Mouse (Mus musculus): ENCODE results near the gene Zkscan7. TPM values are rescaled to one million over a fixed set of nuclear protein-coding genes. Genes with fewer than 3 reads are reported as not detected.
A peak's percentile ranks its signal among the peaks of the same experiment; 100 is the strongest.
"Not testable (repeated sequence)": the region's sequence is repeated elsewhere in the genome, so short reads cannot be mapped to it uniquely, and the experiment has no call there.

Gene Zkscan7
- polyA plus RNA-seq, 1 experiment from 2014 or later: 1.4 TPM

DNA sequence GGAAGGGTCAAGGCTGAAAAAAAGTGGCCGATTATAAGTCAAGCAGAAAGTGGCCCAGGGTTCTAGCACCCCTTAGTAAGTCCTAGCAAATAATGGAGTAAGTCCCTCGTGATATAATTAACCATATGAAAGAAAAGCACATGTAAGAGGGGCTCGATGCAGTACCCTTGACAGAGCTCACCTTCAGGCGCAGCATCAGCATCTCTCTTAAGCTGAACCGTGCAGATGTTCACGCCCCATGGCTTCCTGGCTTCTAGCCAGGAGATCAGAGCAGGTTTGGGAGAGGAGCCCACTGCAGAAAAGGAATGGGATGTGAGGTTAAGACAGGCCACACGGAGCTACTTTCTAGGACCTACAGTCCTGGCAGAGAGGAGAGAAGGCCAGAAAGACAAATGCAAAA is 31.0 kb upstream of the Zkscan7 start:
- ATAC-seq (no peak), DNase-seq (ENCODE audit: low spot score) (no peak)
- Histone ChIP-seq H3K4me1 (ENCODE audit: control insufficient read depth, insufficient read depth, low read length) (no peaks in the 10 kb centered on the region), H3K9ac (ENCODE audit: low read length) (no peak overlapping the region), H3K9me3 (replicated peaks; ENCODE audit: control insufficient read depth, low read length) (no peaks in the 10 kb centered on the region), H3K4me3 (ENCODE audit: low read depth, low read length) (no peak overlapping the region), H3K4me2 (ENCODE audit: low read length) (no peak overlapping the region), H3K27ac (ENCODE audit: low read depth, low read length) (no peak overlapping the region), H3K27me3 (replicated peaks; ENCODE audit: control insufficient read depth, insufficient read depth, low read length) (no peaks in the 10 kb centered on the region), H3K36me3 (ENCODE audit: control insufficient read depth, insufficient read depth, low read length) (peaks cover 94% of the 10 kb centered on the region)
- WGBS: 91% methylated on average over 7 of the region's 7 CpGs

DNA sequence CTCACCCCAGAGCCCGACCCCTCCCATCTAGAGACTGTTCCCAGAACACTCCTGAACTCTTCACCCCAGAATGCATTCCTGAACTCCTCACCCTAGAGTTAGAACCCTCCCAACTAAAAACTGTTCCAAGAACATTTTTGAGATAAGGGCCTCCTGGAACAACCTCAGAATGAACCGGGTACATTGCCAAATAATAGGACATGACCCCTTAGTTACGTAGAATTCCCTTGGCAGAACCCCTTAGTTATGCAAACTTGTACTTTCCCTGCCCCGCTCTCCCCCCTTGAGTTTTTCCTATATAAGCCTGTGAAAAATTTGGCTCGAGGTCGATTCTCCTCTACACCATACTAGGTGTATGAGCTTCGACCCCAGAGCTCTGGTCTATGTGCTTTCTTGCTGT is 30.3 kb upstream of the Zkscan7 start:
- not testable (repeated sequence) for DNase-seq (ENCODE audit: low spot score); H3K27me3 ChIP-seq (replicated peaks; ENCODE audit: control insufficient read depth, insufficient read depth, low read length); H3K27ac ChIP-seq (ENCODE audit: low read depth, low read length); H3K4me2 ChIP-seq (ENCODE audit: low read length); H3K4me1 ChIP-seq (ENCODE audit: control insufficient read depth, insufficient read depth, low read length); ATAC-seq; H3K4me3 ChIP-seq (ENCODE audit: low read depth, low read length); H3K9ac ChIP-seq (ENCODE audit: low read length); H3K9me3 ChIP-seq (replicated peaks; ENCODE audit: control insufficient read depth, low read length)
- peaks cover 95% of the 10 kb centered on the region for H3K36me3 ChIP-seq (ENCODE audit: control insufficient read depth, insufficient read depth, low read length)
- 97% methylated on average over 1 of the region's 7 CpGs for WGBS

GRCm38 (mm10) chr9:122855617-122856016 is 29.9 kb upstream of the Zkscan7 start:
- DNase-seq (ENCODE audit: low spot score) (no peak), ATAC-seq (no peak)
- Histone ChIP-seq H3K4me1 (ENCODE audit: control insufficient read depth, insufficient read depth, low read length) (no peaks in the 10 kb centered on the region), H3K36me3 (ENCODE audit: control insufficient read depth, insufficient read depth, low read length) (peaks cover 95% of the 10 kb centered on the region), H3K9ac (ENCODE audit: low read length) (no peak overlapping the region), H3K4me3 (ENCODE audit: low read depth, low read length) (no peak overlapping the region), H3K27ac (ENCODE audit: low read depth, low read length) (no peak overlapping the region), H3K27me3 (replicated peaks; ENCODE audit: control insufficient read depth, insufficient read depth, low read length) (no peaks in the 10 kb centered on the region), H3K4me2 (ENCODE audit: low read length) (no peak overlapping the region), H3K9me3 (replicated peaks; ENCODE audit: control insufficient read depth, low read length) (no peaks in the 10 kb centered on the region)
- WGBS: 93% methylated on average over 4 of the region's 4 CpGs

DNA sequence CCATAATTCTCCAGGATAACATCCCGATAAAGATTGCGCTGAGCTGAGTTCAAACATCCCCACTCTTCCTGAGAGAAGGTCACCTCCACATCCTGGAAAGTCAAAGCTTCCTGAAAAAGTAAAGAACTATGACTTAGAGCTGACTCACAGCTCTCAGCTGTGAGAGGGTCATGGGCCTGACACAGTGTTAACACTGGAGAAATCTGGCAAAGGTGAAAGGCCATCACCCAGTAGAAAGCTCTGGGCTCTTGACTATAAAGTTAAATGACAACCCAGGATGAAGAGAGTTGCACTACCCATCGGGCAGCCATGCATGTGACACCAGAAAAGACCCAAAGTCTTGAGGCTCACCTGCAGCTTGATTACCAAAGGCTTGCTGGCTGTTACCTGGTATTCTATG is 28.8 kb upstream of the Zkscan7 start:
- Histone ChIP-seq H3K4me3 (ENCODE audit: low read depth, low read length) (no peak overlapping the region), H3K27ac (ENCODE audit: low read depth, low read length) (no peak overlapping the region), H3K9me3 (replicated peaks; ENCODE audit: control insufficient read depth, low read length) (0 out of 2 replicates have a peak, but pooled peaks cover 3% of the 10 kb centered on the region), H3K27me3 (replicated peaks; ENCODE audit: control insufficient read depth, insufficient read depth, low read length) (no peaks in the 10 kb centered on the region), H3K9ac (ENCODE audit: low read length) (no peak overlapping the region), H3K4me1 (ENCODE audit: control insufficient read depth, insufficient read depth, low read length) (no peaks in the 10 kb centered on the region), H3K4me2 (ENCODE audit: low read length) (no peak overlapping the region), H3K36me3 (ENCODE audit: control insufficient read depth, insufficient read depth, low read length) (peaks cover 95% of the 10 kb centered on the region)
- DNase-seq (ENCODE audit: low spot score) (no peak), ATAC-seq (no peak)
- WGBS: 98% methylated on average over 3 of the region's 3 CpGs

DNA sequence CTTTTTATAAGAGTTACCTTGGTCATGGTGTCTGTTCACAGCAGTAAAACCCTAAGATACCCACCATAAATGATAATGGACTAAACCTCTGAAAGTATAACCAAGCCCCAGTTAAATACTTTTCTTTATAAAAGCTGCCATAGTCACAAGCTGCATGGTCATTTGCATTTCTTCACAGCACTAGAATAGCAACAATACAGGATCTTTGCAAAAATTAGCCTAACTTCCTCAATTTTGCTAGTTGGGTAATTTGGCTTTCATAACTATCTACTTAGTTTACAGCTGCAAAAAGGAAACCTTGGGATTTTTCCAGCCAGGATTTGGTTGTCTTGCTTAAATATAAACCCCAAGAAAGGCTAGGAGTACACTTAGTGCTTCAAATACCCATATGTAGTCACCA is 24.7 kb upstream of the Zkscan7 start:
- H3K27ac ChIP-seq (ENCODE audit: low read depth, low read length): no peak overlapping the region
- H3K4me3 ChIP-seq (ENCODE audit: low read depth, low read length): no peak overlapping the region
- peaks cover 62% of the 10 kb centered on the region for H3K36me3 ChIP-seq (ENCODE audit: control insufficient read depth, insufficient read depth, low read length)
- H3K27me3 ChIP-seq (replicated peaks; ENCODE audit: control insufficient read depth, insufficient read depth, low read length): no peaks in the 10 kb centered on the region
- no peak for DNase-seq (ENCODE audit: low spot score)
- H3K9ac ChIP-seq (ENCODE audit: low read length): no peak overlapping the region
- no peak overlapping the region for H3K4me2 ChIP-seq (ENCODE audit: low read length)
- H3K4me1 ChIP-seq (ENCODE audit: control insufficient read depth, insufficient read depth, low read length): peaks cover 10% of the 10 kb centered on the region
- H3K9me3 ChIP-seq (replicated peaks; ENCODE audit: control insufficient read depth, low read length): 0 out of 2 replicates have a peak, but pooled peaks cover 3% of the 10 kb centered on the region
- no peak for ATAC-seq

- Histone ChIP-seq H3K4me1 (ENCODE audit: control insufficient read depth, insufficient read depth, low read length) (peaks cover 10% of the 10 kb centered on the region), H3K4me3 (ENCODE audit: low read depth, low read length) (no peak overlapping the region), H3K9ac (ENCODE audit: low read length) (no peak overlapping the region), H3K36me3 (ENCODE audit: control insufficient read depth, insufficient read depth, low read length) (peaks cover 35% of the 10 kb centered on the region), H3K9me3 (replicated peaks; ENCODE audit: control insufficient read depth, low read length) (peaks cover 3% of the 10 kb centered on the region; the same call in 1 of the 2 replicates), H3K27ac (ENCODE audit: low read depth, low read length) (no peak overlapping the region), H3K27me3 (replicated peaks; ENCODE audit: control insufficient read depth, insufficient read depth, low read length) (no peaks in the 10 kb centered on the region), H3K4me2 (ENCODE audit: low read length) (no peak overlapping the region)
- no peak for ATAC-seq
- DNase-seq (ENCODE audit: low spot score): no peak
- 89% methylated on average over 2 of the region's 2 CpGs for WGBS
These were observed 21.8 kb upstream of the Zkscan7 start for GRCm38 (mm10) chr9:122863731-122864130.

- DNase-seq (ENCODE audit: low spot score): no peak
- H3K36me3 ChIP-seq (ENCODE audit: control insufficient read depth, insufficient read depth, low read length): peaks cover 24% of the 10 kb centered on the region
- H3K4me2 ChIP-seq (ENCODE audit: low read length): peak overlapping the region; percentile 65
- ATAC-seq: no peak
- no peak overlapping the region for H3K27ac ChIP-seq (ENCODE audit: low read depth, low read length)
- 70% methylated on average over 3 of the region's 3 CpGs for WGBS
- H3K4me1 ChIP-seq (ENCODE audit: control insufficient read depth, insufficient read depth, low read length): peaks cover 10% of the 10 kb centered on the region
- H3K4me3 ChIP-seq (ENCODE audit: low read depth, low read length): peak overlapping the region; percentile 71
- peak overlapping the region; percentile 91 for H3K9ac ChIP-seq (ENCODE audit: low read length)
- H3K9me3 ChIP-seq (replicated peaks; ENCODE audit: control insufficient read depth, low read length): peaks cover 3% of the 10 kb centered on the region; the same call in 1 of the 2 replicates
- H3K27me3 ChIP-seq (replicated peaks; ENCODE audit: control insufficient read depth, insufficient read depth, low read length): no peaks in the 10 kb centered on the region
These were observed 20.6 kb upstream of the Zkscan7 start for GRCm38 (mm10) chr9:122864848-122865247.

GRCm38 (mm10) chr9:122865697-122866166 is 19.8 kb upstream of the Zkscan7 start, which contains the start of gene Zfp445:
Zfp445 (minus strand) TSS chr9:122866006.
- peaks cover 15% of the 10 kb centered on the region for H3K36me3 ChIP-seq (ENCODE audit: control insufficient read depth, insufficient read depth, low read length)
- peaks cover 10% of the 10 kb centered on the region for H3K4me1 ChIP-seq (ENCODE audit: control insufficient read depth, insufficient read depth, low read length)
- H3K4me2 ChIP-seq (ENCODE audit: low read length): peak within 1 kb of the TSS; percentile 65
- 0 out of 2 replicates have a peak within 1 kb of the TSS, but pooled peaks have one; percentile 6 for H3K27ac ChIP-seq (ENCODE audit: low read depth, low read length)
- no peaks in the 10 kb centered on the region for H3K27me3 ChIP-seq (replicated peaks; ENCODE audit: control insufficient read depth, insufficient read depth, low read length)
- peak; percentile 95 for DNase-seq (ENCODE audit: low spot score)
- H3K9me3 ChIP-seq (replicated peaks; ENCODE audit: control insufficient read depth, low read length): peaks cover 3% of the 10 kb centered on the region; the same call in 1 of the 2 replicates
- H3K4me3 ChIP-seq (ENCODE audit: low read depth, low read length): peak within 1 kb of the TSS; percentile 71
- ATAC-seq: peak; percentile 94
- under 1% methylated on average over 34 of the region's 34 CpGs for WGBS
- H3K9ac ChIP-seq (ENCODE audit: low read length): peak within 1 kb of the TSS; percentile 91

DNA sequence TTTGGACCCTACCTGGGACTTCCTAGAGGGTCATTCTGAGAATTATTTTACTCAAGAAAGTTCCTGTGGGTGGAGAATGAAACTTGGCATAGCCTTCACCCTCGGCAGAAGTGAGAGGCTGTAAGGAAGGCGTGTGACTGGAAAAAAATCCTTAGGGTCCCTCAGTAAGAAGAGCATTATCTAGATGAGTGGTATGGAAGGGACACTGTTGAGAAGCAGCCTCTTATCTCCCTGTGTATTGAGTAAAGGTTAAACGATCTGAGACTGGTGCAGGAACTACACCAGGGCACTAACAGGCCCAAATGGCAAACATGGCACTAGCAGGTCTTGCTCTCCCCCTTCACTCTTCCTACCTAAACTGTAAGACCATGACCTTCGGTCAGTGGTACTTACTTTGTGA is 19.3 kb upstream of the Zkscan7 start:
- Histone ChIP-seq H3K36me3 (ENCODE audit: control insufficient read depth, insufficient read depth, low read length) (peaks cover 10% of the 10 kb centered on the region), H3K4me3 (ENCODE audit: low read depth, low read length) (peak overlapping the region; percentile 71), H3K4me2 (ENCODE audit: low read length) (peak overlapping the region; percentile 65), H3K27me3 (replicated peaks; ENCODE audit: control insufficient read depth, insufficient read depth, low read length) (no peaks in the 10 kb centered on the region), H3K27ac (ENCODE audit: low read depth, low read length) (0 out of 2 replicates have a peak overlapping the region, but pooled peaks have one; percentile 6), H3K9me3 (replicated peaks; ENCODE audit: control insufficient read depth, low read length) (no peaks in the 10 kb centered on the region; the same call in 1 of the 2 replicates), H3K9ac (ENCODE audit: low read length) (peak overlapping the region; percentile 91), H3K4me1 (ENCODE audit: control insufficient read depth, insufficient read depth, low read length) (peaks cover 10% of the 10 kb centered on the region)
- 84% methylated on average over 4 of the region's 4 CpGs for WGBS
- DNase-seq (ENCODE audit: low spot score) (no peak), ATAC-seq (peak; percentile 25)
